Mouse (Mus musculus) intestine, postnatal 0 days (tissue): Measurements from ENCODE around the gene Zfp850. TPM values are rescaled to one million over a fixed set of nuclear protein-coding genes. Genes with fewer than 3 reads are reported as not detected.
"Not testable (repeated sequence)": the region's sequence is repeated elsewhere in the genome, so short reads cannot be mapped to it uniquely, and the experiment has no call there.

Experiments used
- ATAC-seq: fragments of 200-750 bp; cut with Nextera tagmentation; 2 replicates; pipeline ENCODE4 v1.8.0; 2017; ENCODE audit warnings: mild to moderate bottlenecking, moderate TSS enrichment, moderate library complexity
- H3K27ac ChIP-seq: fragments of 300-500 bp; sonication (generic); 2 replicates; pipeline ENCODE4 v1.5.1; 2014; ENCODE audit warnings: mild to moderate bottlenecking, low read depth, low read length, moderate library complexity
- H3K27me3 ChIP-seq: fragments of 300-500 bp; sonication (generic); replicated peaks from 2 replicates; pipeline ENCODE4 v1.6.1; 2014; ENCODE audit warnings: low read length, mixed read lengths; ENCODE audit not compliant: control insufficient read depth, insufficient read depth
- H3K36me3 ChIP-seq: fragments of 300-500 bp; sonication (generic); 2 replicates; pipeline ENCODE4 v1.6.1; 2014; ENCODE audit warnings: mild to moderate bottlenecking, moderate library complexity; ENCODE audit not compliant: control insufficient read depth, insufficient read depth
- H3K4me1 ChIP-seq: fragments of 300-500 bp; sonication (generic); replicated peaks from 2 replicates; pipeline ENCODE4 v1.6.1; 2014; ENCODE audit warnings: antibody characterized with exemption, low read length, mixed read lengths; ENCODE audit not compliant: control insufficient read depth, insufficient read depth
- H3K4me2 ChIP-seq: fragments of 300-500 bp; sonication (generic); replicated peaks from 2 replicates; pipeline ENCODE4 v1.6.1; 2014; ENCODE audit warnings: low read depth, mild to moderate bottlenecking, moderate library complexity
- H3K4me3 ChIP-seq: fragments of 300-500 bp; sonication (generic); 2 replicates; pipeline ENCODE4 v1.5.1; 2014; ENCODE audit warnings: low read depth, low read length
- H3K9ac ChIP-seq: fragments of 300-500 bp; sonication (generic); 2 replicates; pipeline ENCODE4 v1.6.1; 2014; ENCODE audit warnings: mild to moderate bottlenecking, low read depth, low read length
- H3K9me3 ChIP-seq: fragments of 300-500 bp; sonication (generic); 2 replicates; pipeline ENCODE4 v1.6.1; 2016; ENCODE audit warnings: mixed run types; ENCODE audit not compliant: control insufficient read depth
- CTCF ChIP-seq: sonication (generic); IDR thresholded peaks from 2 replicates; pipeline ENCODE4 v1.5.1; 2016; ENCODE audit warnings: low read depth, mild to moderate bottlenecking, control low read depth, antibody characterized with exemption, moderate library complexity
- WGBS: fragments of 180-500 bp; shearing (Covaris S2); extraction: QIAGEN DNeasy Blood & Tissue Kit; methylation state at CpG from one replicate; pipeline ENCODE4 v1.1.7; 2014; 5-methylcytosine and 5-hydroxymethylcytosine counted together
- polyA plus RNA-seq: library from polyadenylated mRNA; unstranded; fragments of >200 nt; fragmentation: Nextera tagmentation; extraction: Ambion mirVana; gene quantifications from 2 replicates; pipeline ENCODE4 v1.2.1, GENCODE M21; 2015

Gene Zfp850
- polyA plus RNA-seq, 1 experiment from 2014 or later = 0.96 TPM

- Histone ChIP-seq H3K4me2 (no peak overlapping the region), H3K4me3 (no peak overlapping the region), H3K36me3 (peaks cover 70% of the 10 kb centered on the region), H3K27ac (no peak overlapping the region), H3K4me1 (no peaks in the 10 kb centered on the region), H3K9me3 (no peaks in the 10 kb centered on the region), H3K27me3 (no peaks in the 10 kb centered on the region), H3K9ac (no peak overlapping the region)
- ATAC-seq = no peak
- 91% methylated on average over 4 of the region's 4 CpGs for WGBS
- TF ChIP-seq CTCF = no peak
These were observed 30.6 kb upstream of the Zfp850 start for GRCm38 (mm10) chr7:28044524-28044923.

DNA sequence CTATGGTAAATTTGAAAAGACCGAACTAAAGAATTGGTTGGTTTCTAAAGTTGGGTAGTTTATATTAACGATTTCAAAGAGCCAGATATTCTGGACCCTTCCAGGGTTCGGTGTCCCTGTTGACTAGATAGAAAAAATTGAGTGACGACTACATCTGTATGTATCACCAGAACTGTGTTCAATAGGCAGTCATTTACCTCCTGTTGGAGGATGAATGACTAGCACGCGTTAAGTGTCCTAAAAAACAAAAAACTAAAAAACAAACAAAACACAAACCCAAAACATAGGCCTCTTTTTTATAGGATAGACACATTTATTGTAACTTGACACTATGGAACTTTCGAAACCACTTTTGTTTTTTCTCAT is 513 bp upstream of the Zfp850 start:
- H3K36me3 ChIP-seq = no peaks in the 10 kb centered on the region; the same call in 1 of the 2 replicates
- H3K4me2 ChIP-seq = peak overlapping the region; percentile 80
- TF ChIP-seq CTCF = no peak
- peak overlapping the region; percentile 60 for H3K9ac ChIP-seq
- no peak overlapping the region for H3K27ac ChIP-seq
- WGBS = 21% methylated on average over 7 of the region's 7 CpGs
- no peaks in the 10 kb centered on the region for H3K27me3 ChIP-seq
- no peaks in the 10 kb centered on the region for H3K4me1 ChIP-seq
- no peak for ATAC-seq
- no peaks in the 10 kb centered on the region for H3K9me3 ChIP-seq
- peak overlapping the region; percentile 63 for H3K4me3 ChIP-seq

- H3K36me3 ChIP-seq = no peaks in the 10 kb centered on the region; the same call in 1 of the 2 replicates
- H3K9ac ChIP-seq = no peak overlapping the region
- WGBS = 94% methylated on average over 3 of the region's 3 CpGs
- no peaks in the 10 kb centered on the region for H3K27me3 ChIP-seq
- no peak overlapping the region for H3K27ac ChIP-seq
- no peak overlapping the region for H3K4me3 ChIP-seq
- no peak for TF ChIP-seq CTCF
- no peak for ATAC-seq
- H3K4me1 ChIP-seq = no peaks in the 10 kb centered on the region
- no peak overlapping the region for H3K4me2 ChIP-seq
- H3K9me3 ChIP-seq = no peaks in the 10 kb centered on the region
These were observed 3.6 kb downstream of the Zfp850 start for GRCm38 (mm10) chr7:28010271-28010670.

DNA sequence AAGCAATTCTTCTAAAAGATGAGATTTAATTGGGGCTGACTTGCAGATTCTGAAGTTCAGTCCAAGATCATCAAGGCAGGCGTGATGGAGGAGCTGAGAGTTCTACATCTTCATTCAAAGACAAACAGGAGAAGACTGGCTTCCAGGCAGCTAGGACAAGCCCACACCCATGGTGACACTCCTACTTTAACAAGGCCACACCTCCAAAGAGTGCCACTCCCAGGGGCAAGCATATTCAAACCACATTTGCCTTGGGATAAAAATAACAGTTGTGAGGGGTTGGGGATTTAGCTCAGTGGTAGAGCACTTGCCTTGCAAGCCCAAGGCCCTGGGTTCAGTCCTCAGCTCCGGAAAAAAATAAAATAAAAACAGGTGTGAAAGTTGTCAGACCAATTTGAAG is 31.7 kb downstream of the Zfp850 start:
- H3K9ac ChIP-seq = no peak overlapping the region
- H3K4me2 ChIP-seq = no peak overlapping the region
- H3K36me3 ChIP-seq = no peaks in the 10 kb centered on the region
- TF ChIP-seq CTCF = no peak
- no peak overlapping the region for H3K4me3 ChIP-seq
- no peak for ATAC-seq
- H3K27me3 ChIP-seq = no peaks in the 10 kb centered on the region
- peaks cover 26% of the 10 kb centered on the region for H3K9me3 ChIP-seq
- H3K4me1 ChIP-seq = 0 out of 2 replicates have a peak, but pooled peaks cover 4% of the 10 kb centered on the region
- no peak overlapping the region for H3K27ac ChIP-seq
- WGBS = 80% methylated on average over 2 of the region's 2 CpGs

- Histone ChIP-seq H3K4me2 (peak within 1 kb of the TSS; percentile 84), H3K4me3 (peak within 1 kb of the TSS; percentile 83), H3K9me3 (peaks cover 9% of the 10 kb centered on the region; the same call in 1 of the 2 replicates), H3K27ac (peak within 1 kb of the TSS; percentile 90), H3K27me3 (no peaks in the 10 kb centered on the region), H3K9ac (peak within 1 kb of the TSS; percentile 80), H3K36me3 (no peaks in the 10 kb centered on the region; the same call in 1 of the 2 replicates), H3K4me1 (0 out of 2 replicates have a peak, but pooled peaks cover 4% of the 10 kb centered on the region)
- peak; percentile 84 for ATAC-seq
- 0 out of 2 replicates have a peak, but pooled peaks have one; percentile 7 for TF ChIP-seq CTCF
- under 1% methylated on average over 29 of the region's 29 CpGs for WGBS
These were observed 35.0 kb downstream of the Zfp850 start, which contains the start of gene Zfp780b for GRCm38 (mm10) chr7:27978683-27979528. Zfp780b (minus strand) TSS chr7:27979171.

- not testable (repeated sequence) for H3K9me3 ChIP-seq, ATAC-seq, H3K4me2 ChIP-seq, H3K4me1 ChIP-seq, H3K36me3 ChIP-seq, H3K4me3 ChIP-seq, H3K27me3 ChIP-seq, H3K27ac ChIP-seq, H3K9ac ChIP-seq
- WGBS = 95% methylated on average over 13 of the region's 13 CpGs
These were observed 64.5 kb downstream of the Zfp850 start for GRCm38 (mm10) chr7:27949451-27949850.
